Mouse (Mus musculus) activated CD4-positive, CD25-positive, alpha-beta regulatory T cell, adult 4 months (primary cell): ENCODE data around the gene Scgb2b20. TPM values are rescaled to one million over a fixed set of nuclear protein-coding genes. Genes with fewer than 3 reads are reported as not detected.
"Not testable (repeated sequence)": the region's sequence is repeated elsewhere in the genome, so short reads cannot be mapped to it uniquely, and the experiment has no call there.

Experiments used
- ATAC-seq: one replicate; pipeline ENCODE4 v1.8.0; 2017
- polyA plus RNA-seq, 2 experiments: library from polyadenylated mRNA; unstranded; fragments of 100-300 nt; shearing (Covaris generic); gene quantifications; one replicate each; pipeline ENCODE4 v1.2.1; 2017

Gene Scgb2b20
- not detected for polyA plus RNA-seq

- ATAC-seq: not testable (repeated sequence)
Measured at GRCm38 (mm10) chr7:33366222-33366621, at the start of gene Scgb2b20. Gene Scgb2b20, minus strand, starts transcription at chr7:33366322.

GRCm38 (mm10) chr7:33409681-33410080, 43.6 kb upstream of the Scgb2b20 start:
- ATAC-seq: not testable (repeated sequence)

GRCm38 (mm10) chr7:33401650-33402049, 35.5 kb upstream of the Scgb2b20 start:
- no peak for ATAC-seq

GRCm38 (mm10) chr7:33399749-33400148, 33.6 kb upstream of the Scgb2b20 start:
- ATAC-seq: not testable (repeated sequence)

- not testable (repeated sequence) for ATAC-seq
Measured at GRCm38 (mm10) chr7:33372934-33373333, 6.8 kb upstream of the Scgb2b20 start, which contains the start of gene Scgb1b20. Gene Scgb1b20, plus strand, starts transcription at chr7:33373234.

Other genes starting within 250 kb of the Scgb2b20 start
- gene Scgb2b18, start 192.5 kb downstream of the Scgb2b20 start, polyA plus RNA-seq: not detected
- gene Scgb1b18, start 180.8 kb downstream of the Scgb2b20 start, polyA plus RNA-seq: not detected
- not detected for gene Scgb2b19, start 86.0 kb downstream of the Scgb2b20 start, polyA plus RNA-seq
- not detected for gene Scgb1b19, start 79.0 kb downstream of the Scgb2b20 start, polyA plus RNA-seq
- not detected for gene Scgb1b20, start 6.9 kb upstream of the Scgb2b20 start, polyA plus RNA-seq
- not detected for gene Scgb2b21, start 154.1 kb upstream of the Scgb2b20 start, polyA plus RNA-seq